Mouse (Mus musculus): ENCODE data around the gene Rhog. TPM values are rescaled to one million over a fixed set of nuclear protein-coding genes. Genes with fewer than 3 reads are reported as not detected.

Rhog gene
- polyA plus RNA-seq, 1 experiment from 2014 or later = 65.1 TPM

- ATAC-seq (ENCODE audit: insufficient number of reproducible peaks, insufficient read depth, low FRiP score, low read depth) = no peak
- H3K27me3 ChIP-seq (ENCODE audit: control insufficient read depth, insufficient read depth, low read length) = no peaks in the 10 kb centered on the region
- WGBS = 91% methylated on average over 16 of the region's 16 CpGs
Observed at GRCm38 (mm10) chr7:102239591-102239990, 16.3 kb downstream of the Rhog start.

GRCm38 (mm10) chr7:102238686-102239286 is 17.1 kb downstream of the Rhog start:
- H3K36me3 ChIP-seq (ENCODE audit: control insufficient read depth, insufficient read depth, low read length) = peaks cover 37% of the 10 kb centered on the region

More at GRCm38 (mm10) chr7:102239591-102239990, 16.3 kb downstream of the Rhog start:
- Histone ChIP-seq H3K4me1 (ENCODE audit: control insufficient read depth, insufficient read depth, low read length) (no peaks in the 10 kb centered on the region), H3K9me3 (ENCODE audit: control insufficient read depth, low read depth, low read length) (no peaks in the 10 kb centered on the region), H3K27ac (ENCODE audit: low read length) (no peak overlapping the region), H3K4me3 (ENCODE audit: low read depth, low read length) (no peak overlapping the region), H3K9ac (replicated peaks; ENCODE audit: low read depth, low read length) (no peak overlapping the region), H3K36me3 (ENCODE audit: control insufficient read depth, insufficient read depth, low read length) (peaks cover 37% of the 10 kb centered on the region), H3K4me2 (replicated peaks; ENCODE audit: low read depth, low read length) (no peak overlapping the region)

GRCm38 (mm10) chr7:102233059-102233458 is 22.8 kb downstream of the Rhog start:
- Histone ChIP-seq H3K9me3 (ENCODE audit: control insufficient read depth, low read depth, low read length) (no peaks in the 10 kb centered on the region; the same call in 1 of the 2 replicates), H3K27me3 (ENCODE audit: control insufficient read depth, insufficient read depth, low read length) (no peaks in the 10 kb centered on the region), H3K4me2 (replicated peaks; ENCODE audit: low read depth, low read length) (no peak overlapping the region), H3K9ac (replicated peaks; ENCODE audit: low read depth, low read length) (no peak overlapping the region), H3K36me3 (ENCODE audit: control insufficient read depth, insufficient read depth, low read length) (peaks cover 36% of the 10 kb centered on the region), H3K27ac (ENCODE audit: low read length) (no peak overlapping the region), H3K4me3 (ENCODE audit: low read depth, low read length) (no peak overlapping the region), H3K4me1 (ENCODE audit: control insufficient read depth, insufficient read depth, low read length) (no peaks in the 10 kb centered on the region)
- WGBS = 80% methylated on average over 4 of the region's 4 CpGs
- no peak for ATAC-seq (ENCODE audit: insufficient number of reproducible peaks, insufficient read depth, low FRiP score, low read depth)

More at GRCm38 (mm10) chr7:102238686-102239286, 17.1 kb downstream of the Rhog start:
- no peak overlapping the region for H3K4me3 ChIP-seq (ENCODE audit: low read depth, low read length)
- no peak overlapping the region for H3K9ac ChIP-seq (replicated peaks; ENCODE audit: low read depth, low read length)
- WGBS = 84% methylated on average over 8 of the region's 8 CpGs
- no peaks in the 10 kb centered on the region for H3K4me1 ChIP-seq (ENCODE audit: control insufficient read depth, insufficient read depth, low read length)
- H3K4me2 ChIP-seq (replicated peaks; ENCODE audit: low read depth, low read length) = no peak overlapping the region
- ATAC-seq (ENCODE audit: insufficient number of reproducible peaks, insufficient read depth, low FRiP score, low read depth) = no peak
- no peaks in the 10 kb centered on the region for H3K27me3 ChIP-seq (ENCODE audit: control insufficient read depth, insufficient read depth, low read length)
- H3K27ac ChIP-seq (ENCODE audit: low read length) = no peak overlapping the region
- no peaks in the 10 kb centered on the region for H3K9me3 ChIP-seq (ENCODE audit: control insufficient read depth, low read depth, low read length)

- no peaks in the 10 kb centered on the region for H3K4me1 ChIP-seq (ENCODE audit: control insufficient read depth, insufficient read depth, low read length)
- H3K4me2 ChIP-seq (replicated peaks; ENCODE audit: low read depth, low read length) = no peak overlapping the region
- WGBS = 82% methylated on average over 6 of the region's 6 CpGs
- H3K36me3 ChIP-seq (ENCODE audit: control insufficient read depth, insufficient read depth, low read length) = peaks cover 15% of the 10 kb centered on the region; the same call in 1 of the 2 replicates
- H3K4me3 ChIP-seq (ENCODE audit: low read depth, low read length) = no peak overlapping the region
- no peaks in the 10 kb centered on the region for H3K27me3 ChIP-seq (ENCODE audit: control insufficient read depth, insufficient read depth, low read length)
- H3K9ac ChIP-seq (replicated peaks; ENCODE audit: low read depth, low read length) = no peak overlapping the region
- no peak for ATAC-seq (ENCODE audit: insufficient number of reproducible peaks, insufficient read depth, low FRiP score, low read depth)
- H3K9me3 ChIP-seq (ENCODE audit: control insufficient read depth, low read depth, low read length) = no peaks in the 10 kb centered on the region; the same call in 1 of the 2 replicates
- no peak overlapping the region for H3K27ac ChIP-seq (ENCODE audit: low read length)
Observed at GRCm38 (mm10) chr7:102229814-102230213, 26.0 kb downstream of the Rhog start.

DNA sequence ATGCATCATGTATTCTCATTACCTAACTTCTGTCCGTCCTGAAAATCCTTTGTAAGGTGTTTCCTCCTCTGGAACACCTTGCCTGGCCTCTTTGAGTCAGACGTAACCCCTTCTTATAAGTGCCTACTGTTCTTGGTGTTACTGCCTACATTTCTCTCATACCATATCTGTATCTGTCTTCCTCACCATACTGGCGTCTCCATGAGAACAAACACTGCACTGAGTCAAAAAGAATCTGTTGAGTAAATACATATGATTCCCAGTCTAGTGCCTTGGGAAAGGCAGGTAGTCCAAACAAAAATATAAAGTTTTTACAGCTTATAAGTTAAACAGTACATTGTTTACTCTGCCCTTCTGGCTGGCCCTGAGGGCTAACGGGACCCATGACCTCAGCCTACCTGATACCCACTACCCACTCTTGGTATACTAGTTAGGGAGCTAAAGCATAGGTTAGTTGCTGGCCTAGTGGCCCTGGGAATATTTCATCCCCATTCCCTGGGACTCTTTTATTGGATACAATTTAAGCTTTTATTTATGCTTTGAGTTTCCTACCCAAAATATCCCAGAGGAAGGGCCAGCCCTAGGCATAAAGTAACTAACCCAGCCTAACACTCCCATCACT is 27.7 kb downstream of the Rhog start:
- Histone ChIP-seq H3K9me3 (ENCODE audit: control insufficient read depth, low read depth, low read length) (no peaks in the 10 kb centered on the region; the same call in 1 of the 2 replicates), H3K27ac (ENCODE audit: low read length) (no peak overlapping the region), H3K4me3 (ENCODE audit: low read depth, low read length) (no peak overlapping the region), H3K9ac (replicated peaks; ENCODE audit: low read depth, low read length) (no peak overlapping the region), H3K4me2 (replicated peaks; ENCODE audit: low read depth, low read length) (no peak overlapping the region), H3K4me1 (ENCODE audit: control insufficient read depth, insufficient read depth, low read length) (no peaks in the 10 kb centered on the region), H3K36me3 (ENCODE audit: control insufficient read depth, insufficient read depth, low read length) (peaks cover 15% of the 10 kb centered on the region; the same call in 1 of the 2 replicates), H3K27me3 (ENCODE audit: control insufficient read depth, insufficient read depth, low read length) (no peaks in the 10 kb centered on the region)
- 72% methylated on average over 4 of the region's 4 CpGs for WGBS
- no peak for ATAC-seq (ENCODE audit: insufficient number of reproducible peaks, insufficient read depth, low FRiP score, low read depth)

DNA sequence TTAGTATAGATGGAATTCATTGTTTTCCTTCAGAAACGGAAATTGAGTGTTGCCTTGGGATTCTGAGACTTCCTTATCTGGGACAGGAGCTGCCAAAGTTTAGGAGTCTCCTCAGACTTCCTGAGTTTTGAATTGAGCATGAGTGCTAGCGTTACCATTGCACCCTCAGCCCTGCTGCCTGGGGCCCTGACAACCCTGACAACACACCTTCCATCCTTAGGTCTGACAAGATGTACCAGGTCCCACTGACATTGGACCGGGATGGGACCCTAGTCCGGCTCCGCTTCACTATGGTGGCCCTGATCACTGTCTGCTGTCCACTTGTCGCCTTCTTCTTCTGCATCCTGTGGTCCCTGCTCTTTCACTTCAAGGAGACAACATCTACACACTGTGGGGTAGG is 29.8 kb downstream of the Rhog start:
- no peaks in the 10 kb centered on the region for H3K4me1 ChIP-seq (ENCODE audit: control insufficient read depth, insufficient read depth, low read length)
- 95% methylated on average over 6 of the region's 6 CpGs for WGBS
- H3K4me2 ChIP-seq (replicated peaks; ENCODE audit: low read depth, low read length) = no peak overlapping the region
- H3K9ac ChIP-seq (replicated peaks; ENCODE audit: low read depth, low read length) = no peak overlapping the region
- peaks cover 10% of the 10 kb centered on the region; the same call in 1 of the 2 replicates for H3K36me3 ChIP-seq (ENCODE audit: control insufficient read depth, insufficient read depth, low read length)
- H3K27ac ChIP-seq (ENCODE audit: low read length) = no peak overlapping the region
- no peak overlapping the region for H3K4me3 ChIP-seq (ENCODE audit: low read depth, low read length)
- H3K9me3 ChIP-seq (ENCODE audit: control insufficient read depth, low read depth, low read length) = no peaks in the 10 kb centered on the region; the same call in 1 of the 2 replicates
- no peaks in the 10 kb centered on the region for H3K27me3 ChIP-seq (ENCODE audit: control insufficient read depth, insufficient read depth, low read length)
- no peak for ATAC-seq (ENCODE audit: insufficient number of reproducible peaks, insufficient read depth, low FRiP score, low read depth)

DNA sequence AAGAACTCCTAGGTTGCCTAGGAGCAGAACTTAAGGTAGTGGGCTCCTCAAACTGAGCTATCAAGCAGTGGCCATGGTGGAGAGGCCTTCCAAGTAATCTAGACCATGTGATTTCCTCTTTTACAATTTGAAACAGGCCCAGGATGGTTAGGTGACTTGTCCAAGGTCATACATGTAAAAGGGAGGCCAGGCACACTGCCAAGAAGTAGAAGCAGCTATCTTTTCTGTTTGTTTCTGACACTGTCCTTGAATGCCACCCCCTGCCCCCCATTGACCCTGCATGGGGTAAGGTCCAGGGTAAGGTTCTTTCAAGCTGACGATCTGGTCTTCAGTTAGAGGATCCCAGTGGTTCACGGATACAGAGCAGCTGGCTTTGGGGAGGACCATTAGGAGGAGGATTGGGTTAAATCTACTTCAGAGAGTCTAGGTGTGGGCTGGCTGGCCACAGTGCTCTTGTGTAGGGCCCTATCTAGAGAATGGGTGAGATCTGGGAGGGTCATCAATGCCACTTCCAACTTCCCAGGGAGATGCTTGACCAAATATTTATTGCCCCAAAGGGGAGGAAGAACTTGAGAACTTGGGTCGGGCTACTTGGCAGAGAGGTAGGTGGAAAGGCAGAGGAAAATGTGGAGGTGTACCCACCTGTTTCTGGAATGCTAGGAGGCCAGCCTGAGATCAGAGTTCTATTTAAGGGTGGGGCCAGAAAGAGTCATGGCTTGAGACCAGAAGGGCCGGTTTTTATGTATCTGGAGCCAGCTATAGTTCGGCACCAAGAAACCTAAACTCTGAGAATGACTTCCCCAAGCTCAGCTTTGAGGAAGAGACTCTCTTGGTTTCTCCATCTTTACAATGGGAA is 31.7 kb downstream of the Rhog start:
- no peak for ATAC-seq (ENCODE audit: insufficient number of reproducible peaks, insufficient read depth, low FRiP score, low read depth)
- H3K4me3 ChIP-seq (ENCODE audit: low read depth, low read length) = 0 out of 2 replicates have a peak overlapping the region, but pooled peaks have one; percentile 58

More for the DNA sequence above, 31.7 kb downstream of the Rhog start:
- Histone ChIP-seq H3K36me3 (ENCODE audit: control insufficient read depth, insufficient read depth, low read length) (peaks cover 2% of the 10 kb centered on the region; the same call in 1 of the 2 replicates), H3K9me3 (ENCODE audit: control insufficient read depth, low read depth, low read length) (no peaks in the 10 kb centered on the region; the same call in 1 of the 2 replicates), H3K4me1 (ENCODE audit: control insufficient read depth, insufficient read depth, low read length) (no peaks in the 10 kb centered on the region), H3K9ac (replicated peaks; ENCODE audit: low read depth, low read length) (no peak overlapping the region), H3K27me3 (ENCODE audit: control insufficient read depth, insufficient read depth, low read length) (no peaks in the 10 kb centered on the region), H3K4me2 (replicated peaks; ENCODE audit: low read depth, low read length) (peak overlapping the region; percentile 71; the same call in 1 of the 2 replicates), H3K27ac (ENCODE audit: low read length) (no peak overlapping the region)
- 77% methylated on average over 5 of the region's 5 CpGs for WGBS

All from stomach, embryonic 14.5 days (tissue).